Mouse (Mus musculus): ENCODE measurements around the gene Slc12a1.

Slc12a1 gene

GRCm38 (mm10) chr2:125259230-125260120 is 107.2 kb downstream of the Slc12a1 start:
- DNase-seq: no peak

DNA sequence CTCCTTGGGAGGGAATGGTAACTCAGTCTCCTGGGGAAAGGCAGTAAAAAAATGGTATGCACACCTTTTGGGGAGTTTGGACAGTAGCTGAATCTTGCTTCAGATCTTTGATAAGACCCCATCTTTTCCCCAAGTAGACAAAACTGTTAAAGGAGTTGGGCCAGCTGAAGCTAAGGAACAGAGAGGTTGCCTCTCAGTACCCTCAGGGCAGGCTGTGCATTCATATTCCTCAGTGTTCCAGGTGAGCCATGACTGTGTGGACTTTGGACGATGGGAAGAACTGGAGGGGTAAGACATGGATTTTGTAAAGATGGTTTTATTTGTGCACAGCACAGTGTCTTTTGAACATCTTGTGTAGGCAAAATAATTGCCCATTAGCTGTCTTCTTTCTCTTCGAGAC is 108.0 kb downstream of the Slc12a1 start:
- no peak for DNase-seq

DNA sequence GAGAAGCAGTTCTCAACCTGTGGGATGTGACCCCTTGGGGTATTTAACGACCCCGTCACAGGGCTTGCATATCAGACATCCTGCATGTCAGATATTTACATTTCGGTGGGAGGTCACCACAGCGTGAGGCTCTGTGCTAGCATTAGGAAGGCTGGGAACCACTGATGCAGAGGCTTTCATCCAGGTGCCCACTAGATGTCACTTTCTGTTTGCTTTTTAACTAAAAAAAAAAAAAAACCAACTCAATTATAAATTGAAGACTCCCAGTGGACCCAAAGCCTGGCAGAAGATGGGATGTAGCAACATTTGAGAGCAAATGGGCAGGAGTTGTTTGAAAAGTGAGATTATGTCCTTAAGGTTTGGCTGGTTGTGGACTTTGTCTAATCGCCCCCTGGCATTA is 110.8 kb downstream of the Slc12a1 start:
- DNase-seq: no peak

- no peak for DNase-seq
Observed at GRCm38 (mm10) chr2:125263753-125264152, 111.4 kb downstream of the Slc12a1 start.

GRCm38 (mm10) chr2:125268876-125269275 is 116.6 kb downstream of the Slc12a1 start:
- DNase-seq: no peak

DNA sequence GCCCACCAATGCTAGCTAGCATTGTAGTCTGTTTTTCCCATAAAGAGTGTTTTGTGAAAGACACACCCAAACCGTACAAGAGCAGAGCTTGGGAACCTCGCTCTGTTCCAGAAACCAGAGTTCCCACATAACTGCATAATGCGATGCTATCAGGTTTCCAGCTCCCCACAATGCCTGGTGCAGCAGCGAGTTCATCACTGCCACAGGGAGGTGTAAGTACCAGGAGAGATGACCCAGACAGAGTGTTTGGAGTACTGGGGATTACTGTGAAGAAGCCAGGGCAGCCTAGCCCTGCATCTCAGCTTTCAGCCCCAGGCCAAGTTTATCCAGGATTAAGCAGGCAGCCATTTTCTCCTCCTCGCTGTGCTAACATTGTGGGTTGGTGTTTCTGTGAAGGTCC is 123.3 kb downstream of the Slc12a1 start:
- DNase-seq: no peak

DNA sequence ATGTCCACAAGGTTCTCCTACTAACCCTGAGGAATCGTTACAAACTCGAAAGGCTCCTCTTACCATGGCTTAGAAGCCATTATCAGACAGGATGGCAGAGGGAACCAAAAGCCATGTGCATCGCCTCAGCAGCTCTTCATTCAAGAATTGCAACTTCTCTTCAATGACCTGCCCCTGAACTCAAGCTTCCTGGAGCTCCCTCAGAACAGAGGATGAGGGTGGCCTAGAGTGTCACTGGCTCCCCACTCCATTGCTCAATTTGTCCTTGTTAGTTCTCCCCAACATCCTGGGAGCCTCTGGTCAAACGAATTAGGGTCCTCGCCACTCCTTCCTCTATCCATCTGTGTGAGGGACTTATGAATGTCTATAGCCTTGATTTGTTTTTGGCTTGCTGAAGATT is 124.4 kb downstream of the Slc12a1 start:
- no peak for DNase-seq

- DNase-seq: no peak
Observed at GRCm38 (mm10) chr2:125278474-125278873, 126.2 kb downstream of the Slc12a1 start.
